ENCODE assay signal across 27 mouse cellular contexts in the genomic region with DNA sequence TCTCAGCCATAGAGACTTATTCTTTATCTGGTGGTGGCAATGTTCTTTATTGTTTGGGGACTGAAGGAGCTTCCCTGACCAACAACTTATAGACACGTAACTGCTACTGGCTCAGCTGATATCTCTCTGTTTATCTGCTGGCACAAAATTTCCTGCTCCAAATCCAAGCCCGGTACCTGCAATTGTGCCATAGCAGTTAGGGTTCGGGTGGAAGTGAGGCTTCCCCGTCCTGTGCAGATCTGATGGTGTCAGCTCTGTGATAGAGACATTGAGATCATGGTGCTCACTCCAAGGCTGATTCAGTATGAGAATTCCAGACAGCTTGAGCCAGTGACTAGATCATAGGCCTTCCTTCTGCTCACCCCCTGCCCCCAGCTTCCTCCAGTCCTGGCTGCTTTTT. TPM values are rescaled to one million over a fixed set of nuclear protein-coding genes. Genes with fewer than 3 reads are reported as not detected.
DNase-seq lines count a peak whose midpoint lies in the region; ATAC-seq lines count a peak whose summit lies in the region.
"Had no signal": no experiment of that assay in that cellular context is flagged by ENCODE, and none has a peak within 500 bp of the region (broad histone marks: within the 10 kb centered on the region; RNA-seq: fewer than 3 reads in every experiment).

No protein-coding gene starts in this region.

- H3K4me2 ChIP-seq in heart, embryonic 11.5 days: no peak overlapping the region

- H3K4me3 ChIP-seq in heart, embryonic 11.5 days (ENCODE audit: low read depth, low read length): no peak overlapping the region
- H3K4me3 ChIP-seq in heart, embryonic 10.5 days: no peak overlapping the region
- no peak overlapping the region for H3K4me3 ChIP-seq in limb, embryonic 10.5 days

- H3K9me3 ChIP-seq in heart, embryonic 11.5 days (replicated peaks; ENCODE audit: control insufficient read depth, low read length): no peaks in the 10 kb centered on the region
- H3K9me3 ChIP-seq in heart, embryonic 10.5 days: no peaks in the 10 kb centered on the region
- H3K9me3 ChIP-seq in limb, embryonic 10.5 days (replicated peaks): no peaks in the 10 kb centered on the region

- DNase-seq in heart, adult 11 months: peak; percentile 54
- peak; percentile 63 for DNase-seq in heart, embryonic 10.5 days (ENCODE audit: low spot score)
- no peak for DNase-seq in heart, postnatal 4 days
- DNase-seq in limb, embryonic 10.5 days (ENCODE audit: low spot score): peak; percentile 16
- no peak for DNase-seq in adrenal gland, postnatal 36 days
- DNase-seq: adrenal gland, adult 2 months; adrenal gland, adult 8-10 months; adrenal gland, postnatal 10 days; adrenal gland, postnatal 14 days; adrenal gland, postnatal 25 days; B cell, adult 2 months; cerebellum, adult 11 months; cerebellum, adult 11-12 months; cerebellum, adult 18-20 months; cerebellum, adult 2 months had no signal

- no peaks in the 10 kb centered on the region for H3K27me3 ChIP-seq in heart, embryonic 11.5 days (ENCODE audit: control insufficient read depth, insufficient read depth, low read length)
- no peaks in the 10 kb centered on the region for H3K27me3 ChIP-seq in heart, embryonic 10.5 days (ENCODE audit: insufficient read depth, poor library complexity, severe bottlenecking)
- H3K27me3 ChIP-seq in limb, embryonic 10.5 days (ENCODE audit: low read depth, poor library complexity, severe bottlenecking): no peaks in the 10 kb centered on the region
- H3K27me3 ChIP-seq: CH12.LX, Patski had no signal

- H3K36me3 ChIP-seq in heart, embryonic 11.5 days (ENCODE audit: control insufficient read depth, insufficient read depth, low read length): no peaks in the 10 kb centered on the region
- H3K36me3 ChIP-seq in heart, embryonic 10.5 days: no peaks in the 10 kb centered on the region
- H3K36me3 ChIP-seq in limb, embryonic 10.5 days: no peaks in the 10 kb centered on the region
- H3K36me3 ChIP-seq: G1E had no signal

- no peaks in the 10 kb centered on the region; the same call in 1 of the 2 replicates for H3K4me1 ChIP-seq in heart, embryonic 11.5 days (ENCODE audit: control insufficient read depth, insufficient read depth, low read length)
- H3K4me1 ChIP-seq in heart, embryonic 10.5 days: no peaks in the 10 kb centered on the region; the same call in 1 of the 2 replicates
- peaks cover 3% of the 10 kb centered on the region; the same call in 1 of the 2 replicates for H3K4me1 ChIP-seq in limb, embryonic 10.5 days

- no peak overlapping the region for H3K27ac ChIP-seq in heart, embryonic 11.5 days (ENCODE audit: low read depth, low read length)
- no peak overlapping the region for H3K27ac ChIP-seq in heart, embryonic 10.5 days
- no peak overlapping the region for H3K27ac ChIP-seq in limb, embryonic 10.5 days

- H3K9ac ChIP-seq in heart, embryonic 11.5 days (ENCODE audit: low read depth, low read length): no peak overlapping the region

- 80% methylated on average over 4 of the region's 4 CpGs for WGBS in heart, embryonic 11.5 days (ENCODE audit: insufficient replicate concordance)
- WGBS in heart, embryonic 10.5 days: 77% methylated on average over 4 of the region's 4 CpGs
- 93% methylated on average over 4 of the region's 4 CpGs for WGBS in limb, embryonic 10.5 days

- no peak for ATAC-seq in heart, embryonic 11.5 days (replicated peaks; ENCODE audit: insufficient number of reproducible peaks, low FRiP score, low TSS enrichment)
- ATAC-seq: activated CD4-positive, CD25-positive, alpha-beta regulatory T cell, adult 4 months; CD4-positive, CD25-positive, alpha-beta regulatory T cell, adult 4 months; Patski had no signal

RNA-seq across cellular contexts. Expression of gene Igfbp3, which starts 18.2 kb away (rescaled TPM):
- 20.9 and 22.2 TPM in 2 replicates for polyA plus RNA-seq in heart, embryonic 11.5 days (2014; fragmentation: Nextera tagmentation; extraction: Ambion mirVana)
- polyA plus RNA-seq in heart, embryonic 10.5 days (2016; fragmentation: Nextera tagmentation; extraction: Ambion mirVana): 15.7 and 25.9 TPM in 2 replicates
- total RNA-seq in heart, postnatal 4 days (2021): 10 to 100 TPM; 19.2 to 23.6 TPM
- 37.3 and 51.1 TPM in 2 replicates for polyA plus RNA-seq in limb, embryonic 10.5 days (2016; fragmentation: Nextera tagmentation; extraction: Ambion mirVana)
- total RNA-seq in adrenal gland, postnatal 36 days (2021): 10 to 100 TPM; 58.6 to 75.0 TPM
- total RNA-seq: CH12.LX, MEL had no signal
- polyA plus RNA-seq: activated CD4-positive, CD25-positive, alpha-beta regulatory T cell, adult 4 months; CD4-positive, CD25-positive, alpha-beta regulatory T cell, adult 4 months; G1E had no signal

RNA-seq across cellular contexts. Expression of gene Igfbp1, which starts 34.4 kb away (rescaled TPM):
- 0.27 TPM in 1 of 2 replicates, not detected in the other for polyA plus RNA-seq in heart, embryonic 11.5 days (2014; fragmentation: Nextera tagmentation; extraction: Ambion mirVana)
- 0.15 and 4.3 TPM in 2 replicates for polyA plus RNA-seq in heart, embryonic 10.5 days (2016; fragmentation: Nextera tagmentation; extraction: Ambion mirVana)
- total RNA-seq in heart, postnatal 4 days (2021): not detected
- 0.21 TPM in 1 of 2 replicates, not detected in the other for polyA plus RNA-seq in limb, embryonic 10.5 days (2016; fragmentation: Nextera tagmentation; extraction: Ambion mirVana)
- total RNA-seq in adrenal gland, postnatal 36 days (2021): under 1 TPM in 1 of 2 experiments, not detected in 1; 0.46 TPM
- total RNA-seq: adrenal gland, adult 18-20 months; adrenal gland, adult 8-10 months; adrenal gland, postnatal 25 days; CH12.LX; ES-E14; MEL had no signal
- polyA plus RNA-seq: activated CD4-positive, CD25-positive, alpha-beta regulatory T cell, adult 4 months; C2C12; CD4-positive, CD25-positive, alpha-beta regulatory T cell, adult 4 months; G1E had no signal

RNA-seq across cellular contexts. Expression of gene Gm11985, which starts 43.6 kb away (rescaled TPM):
- not detected in 2 replicates for polyA plus RNA-seq in heart, embryonic 11.5 days (2014; fragmentation: Nextera tagmentation; extraction: Ambion mirVana)
- polyA plus RNA-seq in heart, embryonic 10.5 days (2016; fragmentation: Nextera tagmentation; extraction: Ambion mirVana): 0.21 TPM in 1 of 2 replicates, not detected in the other
- total RNA-seq in heart, postnatal 4 days (2021): not detected
- polyA plus RNA-seq in limb, embryonic 10.5 days (2016; fragmentation: Nextera tagmentation; extraction: Ambion mirVana): not detected in 2 replicates
- not detected for total RNA-seq in adrenal gland, postnatal 36 days (2021)
- total RNA-seq: adrenal gland, adult 18-20 months; adrenal gland, adult 2 months; adrenal gland, adult 8-10 months; adrenal gland, postnatal 10 days; adrenal gland, postnatal 14 days; adrenal gland, postnatal 25 days; adrenal gland, postnatal 4 days; CH12.LX; ES-E14; MEL had no signal
- polyA plus RNA-seq: activated CD4-positive, CD25-positive, alpha-beta regulatory T cell, adult 4 months; adrenal gland, adult 2 months; brain, embryonic 14.5 days; C2C12; CD4-positive, CD25-positive, alpha-beta regulatory T cell, adult 4 months; cerebellum, adult 2 months; G1E; Patski had no signal

Comparison
In these comparisons a context has a peak if more than half of its experiments do, and no peak if none do; other contexts are left out.
1. DNase-seq: peak in heart, adult 11 months (single experiment), heart, embryonic 10.5 days (single experiment) and limb, embryonic 10.5 days (single experiment); none in heart, postnatal 4 days (single experiment) and adrenal gland, postnatal 36 days (0 of 2).